Mouse (Mus musculus) heart, embryonic 14.5 days (tissue): Measurements from ENCODE around the gene Ksr2. TPM values are rescaled to one million over a fixed set of nuclear protein-coding genes. Genes with fewer than 3 reads are reported as not detected.

ENCODE experiments used
- ATAC-seq: fragments of 200-750 bp; cut with Nextera tagmentation; 2 replicates; pipeline ENCODE4 v1.8.0; 2017; ENCODE audit warnings: low read depth, moderate TSS enrichment; ENCODE audit not compliant: insufficient number of reproducible peaks, insufficient read depth, low FRiP score
- H3K27ac ChIP-seq, 2 experiments: fragments of 200-500 bp in 1 of 2; fragments of 300-500 bp in 1 of 2; sonication (generic) in 1 of 2; replicated peaks in 1 of 2; 2 replicates each; pipeline ENCODE4 v1.5.1; 2012 to 2014; ENCODE audit warnings: low read depth in 2 of 2, low read length in 2 of 2, control low read depth in 1 of 2, mild to moderate bottlenecking in 1 of 2, mixed read lengths in 1 of 2; ENCODE audit not compliant: control insufficient read depth in 1 of 2, insufficient read depth in 1 of 2
- H3K27me3 ChIP-seq: fragments of 300-500 bp; sonication (generic); 2 replicates; pipeline ENCODE4 v1.6.1; 2014; ENCODE audit warnings: mild to moderate bottlenecking, low read length, control low read depth; ENCODE audit not compliant: control insufficient read depth, insufficient read depth
- H3K36me3 ChIP-seq: fragments of 300-500 bp; sonication (generic); 2 replicates; pipeline ENCODE4 v1.6.1; 2014; ENCODE audit warnings: mild to moderate bottlenecking, control low read depth, low read length, mixed read lengths; ENCODE audit not compliant: control insufficient read depth, insufficient read depth
- H3K4me1 ChIP-seq, 2 experiments: fragments of 200-500 bp in 1 of 2; fragments of 300-500 bp in 1 of 2; sonication (generic) in 1 of 2; 2 replicates each; pipeline ENCODE4 v1.6.1; 2012 to 2014; ENCODE audit warnings: low read length in 2 of 2, control low read depth in 1 of 2, mixed read lengths in 1 of 2; ENCODE audit not compliant: control insufficient read depth in 2 of 2, insufficient read depth in 2 of 2
- H3K4me2 ChIP-seq: fragments of 300-500 bp; sonication (generic); 2 replicates; pipeline ENCODE4 v1.6.1; 2014; ENCODE audit warnings: mild to moderate bottlenecking, low read length
- H3K4me3 ChIP-seq, 2 experiments: fragments of 200-500 bp in 1 of 2; fragments of 300-500 bp in 1 of 2; sonication (generic) in 1 of 2; 2 replicates each; pipeline ENCODE4 v1.5.1; 2012 to 2014; ENCODE audit warnings: low read length in 2 of 2, mild to moderate bottlenecking in 2 of 2, control low read depth in 1 of 2, low read depth in 1 of 2, moderate library complexity in 1 of 2; ENCODE audit not compliant: control insufficient read depth in 1 of 2, insufficient read depth in 1 of 2
- H3K9ac ChIP-seq: fragments of 300-500 bp; sonication (generic); 2 replicates; pipeline ENCODE4 v1.6.1; 2014; ENCODE audit warnings: mild to moderate bottlenecking, low read length
- H3K9me3 ChIP-seq: fragments of 300-500 bp; sonication (generic); 2 replicates; pipeline ENCODE4 v1.6.1; 2016; ENCODE audit warnings: low read length, control low read depth; ENCODE audit not compliant: control insufficient read depth
- WGBS: fragments of 180-500 bp; shearing (Covaris S2); extraction: QIAGEN DNeasy Blood & Tissue Kit; methylation state at CpG from one replicate; pipeline ENCODE4 v1.1.7; 2014; 5-methylcytosine and 5-hydroxymethylcytosine counted together
- polyA plus RNA-seq: library from polyadenylated mRNA; unstranded; fragments of >200 nt; fragmentation: Nextera tagmentation; extraction: Ambion mirVana; gene quantifications from 2 replicates; pipeline ENCODE4 v1.2.1, GENCODE M21; 2014

Gene Ksr2
- polyA plus RNA-seq, 1 experiment from 2014 or later, result 0.12 TPM

- H3K27ac ChIP-seq, result no peak overlapping the region
- no peaks in the 10 kb centered on the region for H3K27me3 ChIP-seq
- H3K4me3 ChIP-seq, result no peak overlapping the region
- WGBS, result 7% methylated on average over 4 of the region's 4 CpGs
- no peaks in the 10 kb centered on the region for H3K36me3 ChIP-seq
- ATAC-seq, result no peak
- no peaks in the 10 kb centered on the region for H3K4me1 ChIP-seq
- H3K9ac ChIP-seq, result no peak overlapping the region
- H3K9me3 ChIP-seq, result no peaks in the 10 kb centered on the region
- no peak overlapping the region for H3K4me2 ChIP-seq
Measured at GRCm38 (mm10) chr5:117626907-117627306, 213.1 kb downstream of the Ksr2 start.

GRCm38 (mm10) chr5:117628351-117628750 is 214.6 kb downstream of the Ksr2 start:
- ATAC-seq, result no peak
- H3K9me3 ChIP-seq, result no peaks in the 10 kb centered on the region
- H3K9ac ChIP-seq, result no peak overlapping the region
- H3K4me3 ChIP-seq, result no peak overlapping the region
- H3K4me1 ChIP-seq, result no peaks in the 10 kb centered on the region
- H3K4me2 ChIP-seq, result no peak overlapping the region
- no peaks in the 10 kb centered on the region for H3K36me3 ChIP-seq
- no peaks in the 10 kb centered on the region for H3K27me3 ChIP-seq
- 43% methylated on average over 7 of the region's 7 CpGs for WGBS
- H3K27ac ChIP-seq, result no peak overlapping the region

- no peak for ATAC-seq
- whole genome bisulfite sequencing, result 82% methylated on average over 14 of the region's 14 CpGs
- no peaks in the 10 kb centered on the region for H3K9me3 ChIP-seq
Measured at GRCm38 (mm10) chr5:117629570-117629969, 215.8 kb downstream of the Ksr2 start.

GRCm38 (mm10) chr5:117635211-117635610 is 221.4 kb downstream of the Ksr2 start:
- H3K27me3 ChIP-seq, result no peaks in the 10 kb centered on the region
- no peak overlapping the region for H3K4me2 ChIP-seq
- WGBS, result 82% methylated on average over 2 of the region's 2 CpGs
- no peak overlapping the region for H3K4me3 ChIP-seq
- H3K4me1 ChIP-seq, result no peaks in the 10 kb centered on the region
- no peaks in the 10 kb centered on the region for H3K9me3 ChIP-seq
- H3K36me3 ChIP-seq, result no peaks in the 10 kb centered on the region
- no peak overlapping the region for H3K9ac ChIP-seq
- ATAC-seq, result no peak
- no peak overlapping the region for H3K27ac ChIP-seq

More at GRCm38 (mm10) chr5:117629570-117629969, 215.8 kb downstream of the Ksr2 start:
- Histone ChIP-seq H3K27ac (no peak overlapping the region), H3K27me3 (no peaks in the 10 kb centered on the region), H3K9ac (no peak overlapping the region), H3K4me2 (no peak overlapping the region), H3K4me1 (no peaks in the 10 kb centered on the region), H3K36me3 (no peaks in the 10 kb centered on the region), H3K4me3 (no peak overlapping the region)

- H3K4me3 ChIP-seq, result no peak overlapping the region
- no peaks in the 10 kb centered on the region for H3K36me3 ChIP-seq
- no peaks in the 10 kb centered on the region for H3K4me1 ChIP-seq
- H3K27ac ChIP-seq, result no peak overlapping the region
- no peak overlapping the region for H3K4me2 ChIP-seq
- H3K9me3 ChIP-seq, result no peaks in the 10 kb centered on the region
- WGBS, result 39% methylated on average over 5 of the region's 5 CpGs
- no peak for ATAC-seq
- no peak overlapping the region for H3K9ac ChIP-seq
- no peaks in the 10 kb centered on the region for H3K27me3 ChIP-seq
Measured at GRCm38 (mm10) chr5:117635838-117636237, 222.0 kb downstream of the Ksr2 start.

- Histone ChIP-seq H3K4me3 (no peak overlapping the region), H3K9me3 (no peaks in the 10 kb centered on the region), H3K4me1 (no peaks in the 10 kb centered on the region), H3K9ac (no peak overlapping the region), H3K27ac (no peak overlapping the region), H3K27me3 (no peaks in the 10 kb centered on the region), H3K36me3 (no peaks in the 10 kb centered on the region), H3K4me2 (no peak overlapping the region)
- ATAC-seq, result no peak
- 79% methylated on average over 6 of the region's 6 CpGs for WGBS
Measured at GRCm38 (mm10) chr5:117641585-117641984, 227.8 kb downstream of the Ksr2 start.

- Histone ChIP-seq H3K4me2 (no peak overlapping the region), H3K27ac (no peak overlapping the region), H3K4me3 (no peak overlapping the region), H3K9me3 (no peaks in the 10 kb centered on the region), H3K9ac (no peak overlapping the region), H3K27me3 (no peaks in the 10 kb centered on the region), H3K36me3 (no peaks in the 10 kb centered on the region), H3K4me1 (peaks cover 2 to 5% of the 10 kb centered on the region in 2 experiments; a peak in 1 of 4 replicates)
- WGBS, result 56% methylated on average over 14 of the region's 14 CpGs
- no peak for ATAC-seq
Measured at GRCm38 (mm10) chr5:117651238-117651886, 237.6 kb downstream of the Ksr2 start.

GRCm38 (mm10) chr5:117658641-117659040 is 244.8 kb downstream of the Ksr2 start:
- H3K9ac ChIP-seq, result no peak overlapping the region
- no peaks in the 10 kb centered on the region for H3K27me3 ChIP-seq
- H3K4me3 ChIP-seq, result no peak overlapping the region
- WGBS, result 49% methylated on average over 6 of the region's 6 CpGs
- H3K9me3 ChIP-seq, result no peaks in the 10 kb centered on the region
- ATAC-seq, result no peak
- H3K27ac ChIP-seq, result no peak overlapping the region
- no peak overlapping the region for H3K4me2 ChIP-seq
- H3K36me3 ChIP-seq, result no peaks in the 10 kb centered on the region
- peaks cover 4 to 12% of the 10 kb centered on the region in 2 experiments for H3K4me1 ChIP-seq
